Mouse (Mus musculus): ENCODE results near the gene Nexn.

DNA sequence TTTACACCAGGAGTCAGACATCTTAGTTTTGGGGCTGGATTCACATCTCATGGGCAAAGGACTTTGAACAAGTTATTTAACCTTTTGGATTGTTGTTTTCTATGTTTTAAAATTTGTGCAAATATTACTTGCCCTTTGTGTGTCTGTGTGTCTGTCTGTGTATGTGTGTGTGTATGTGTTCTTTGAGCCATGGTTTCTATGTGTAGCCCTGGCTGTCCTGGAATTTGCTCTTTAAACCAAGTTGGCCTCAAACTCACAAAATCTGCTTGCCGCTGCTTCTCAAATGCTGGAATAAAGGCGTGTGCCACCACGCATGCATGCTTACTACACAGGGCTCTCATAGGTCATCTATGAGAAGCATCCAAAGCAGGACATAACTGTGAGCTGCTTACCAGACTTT is 10.8 kb upstream of the Nexn start:
- TF ChIP-seq FLI1 (IDR thresholded peaks at IDR 0.05; ENCODE audit: low read length) (no peak), GATA1 (IDR thresholded peaks at IDR 0.05; ENCODE audit: borderline replicate concordance, low read length) (no peak)

Measured in megakaryocyte, embryonic 14.5 days (primary cell).